Mouse (Mus musculus) liver, postnatal 0 days (tissue): ENCODE results near the gene Asic1.

Source experiments
- CTCF ChIP-seq: sonication (generic); IDR thresholded peaks from 2 replicates; pipeline ENCODE4 v1.5.1; 2016; ENCODE audit warnings: antibody characterized with exemption, low read depth
- EP300 ChIP-seq: IDR thresholded peaks from 2 replicates; pipeline ENCODE4 v1.6.1; 2016; ENCODE audit warnings: antibody characterized with exemption, low read depth, mild to moderate bottlenecking

DNA sequence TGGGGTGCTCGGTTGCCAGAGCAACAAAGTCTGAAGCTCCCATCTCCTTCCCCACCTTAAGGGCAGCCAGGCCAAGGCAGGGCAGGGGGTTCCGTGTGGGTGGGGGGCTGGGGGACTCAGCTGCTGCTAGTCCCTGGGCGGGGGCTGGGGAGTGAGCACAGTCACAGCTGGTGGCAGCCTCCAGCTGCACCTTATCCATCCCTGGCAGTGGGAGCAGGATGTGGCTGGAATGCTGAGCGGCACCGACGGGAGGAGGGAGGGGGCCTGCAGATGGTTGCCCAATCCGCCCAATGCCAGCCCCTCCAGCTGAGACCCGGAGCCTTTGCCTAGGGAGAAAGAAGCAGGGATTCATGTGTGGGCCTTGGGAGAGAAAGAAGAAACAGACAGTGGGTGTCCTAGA lies 6.9 kb downstream of the Asic1 start:
- TF ChIP-seq CTCF (no peak), EP300 (no peak)
